Mouse (Mus musculus) CH12.LX (cell line): Measurements from ENCODE around the gene Sema4a.

ENCODE experiments used
- CTCF ChIP-seq, 2 experiments: IDR thresholded peaks in 1 of 2; conservative IDR thresholded peaks in 1 of 2; 2 replicates each; pipeline ENCODE4 v1.5.1; 2011 to 2012; ENCODE audit warnings: low read depth in 2 of 2, low read length in 2 of 2, improper control_type of control experiment in 1 of 2, inconsistent platforms in 1 of 2, mild to moderate bottlenecking in 1 of 2, moderate library complexity in 1 of 2
- ELF1 ChIP-seq: IDR thresholded peaks from 2 replicates; pipeline ENCODE4 v1.6.1; 2014; ENCODE audit warnings: low read depth, mild to moderate bottlenecking, inconsistent platforms, low read length, improper control_type of control experiment
- GABPA ChIP-seq: IDR thresholded peaks from 2 replicates; pipeline ENCODE4 v1.6.1; 2012; ENCODE audit warnings: low read depth, low read length, improper control_type of control experiment, inconsistent platforms; ENCODE audit not compliant: insufficient replicate concordance
- KAT2A ChIP-seq: IDR thresholded peaks from 2 replicates; pipeline ENCODE4 v1.6.1; 2012; ENCODE audit warnings: low read length, improper control_type of control experiment, inconsistent platforms; ENCODE audit not compliant: insufficient replicate concordance
- MAX ChIP-seq: IDR thresholded peaks from 2 replicates; pipeline ENCODE4 v1.6.1; 2011; ENCODE audit warnings: low read length, improper control_type of control experiment
- POLR2A ChIP-seq: IDR thresholded peaks from 2 replicates; pipeline ENCODE4 v1.6.1; 2011; ENCODE audit warnings: low read depth, mild to moderate bottlenecking, improper control_type of control experiment, low read length
- ZKSCAN1 ChIP-seq: IDR thresholded peaks from 2 replicates; pipeline ENCODE4 v1.6.1; 2012; ENCODE audit warnings: low read depth, inconsistent platforms, low read length, improper control_type of control experiment, borderline replicate concordance

- no peak for TF ChIP-seq CTCF (conservative IDR thresholded peaks at IDR 0.05 in 1 of 2, IDR thresholded peaks at IDR 0.05 in 1 of 2; ENCODE audit: low read depth in 2 of 2, low read length in 2 of 2)
- TF ChIP-seq ELF1 = no peak
- no peak for TF ChIP-seq POLR2A
- TF ChIP-seq GABPA = no peak
- no peak for TF ChIP-seq KAT2A
- TF ChIP-seq ZKSCAN1 = no peak
- TF ChIP-seq MAX = no peak
These were observed 4.0 kb downstream of the Sema4a start for GRCm38 (mm10) chr3:88456746-88457532.
